Mouse (Mus musculus) hindbrain, embryonic 16.5 days (tissue): ENCODE results near the gene Prkci. TPM values are rescaled to one million over a fixed set of nuclear protein-coding genes. Genes with fewer than 3 reads are reported as not detected.

Experiments used
- ATAC-seq: fragments of 200-750 bp; cut with Nextera tagmentation; 2 replicates; pipeline ENCODE4 v1.8.0; 2017; ENCODE audit warnings: moderate TSS enrichment, moderate library complexity
- H3K27ac ChIP-seq: fragments of 300-500 bp; sonication (generic); 2 replicates; pipeline ENCODE4 v1.5.1; 2014; ENCODE audit warnings: low read depth, mild to moderate bottlenecking, control low read depth, low read length, moderate library complexity
- H3K27me3 ChIP-seq: fragments of 300-500 bp; sonication (generic); replicated peaks from 2 replicates; pipeline ENCODE4 v1.6.1; 2014; ENCODE audit warnings: low read length; ENCODE audit not compliant: control insufficient read depth, insufficient read depth
- H3K36me3 ChIP-seq: fragments of 300-500 bp; sonication (generic); 2 replicates; pipeline ENCODE4 v1.6.1; 2014; ENCODE audit warnings: mild to moderate bottlenecking, low read length, moderate library complexity, mixed read lengths; ENCODE audit not compliant: control insufficient read depth, insufficient read depth
- H3K4me1 ChIP-seq: fragments of 300-500 bp; sonication (generic); 2 replicates; pipeline ENCODE4 v1.6.1; 2014; ENCODE audit warnings: low read depth, low read length; ENCODE audit not compliant: control insufficient read depth, insufficient read depth
- H3K4me2 ChIP-seq: fragments of 300-500 bp; sonication (generic); 2 replicates; pipeline ENCODE4 v1.6.1; 2014; ENCODE audit warnings: mild to moderate bottlenecking, low read length, control low read depth, moderate library complexity
- H3K4me3 ChIP-seq: fragments of 300-500 bp; sonication (generic); 2 replicates; pipeline ENCODE4 v1.5.1; 2014; ENCODE audit warnings: mild to moderate bottlenecking, low read length, control low read depth, moderate library complexity
- H3K9ac ChIP-seq: fragments of 300-500 bp; sonication (generic); 2 replicates; pipeline ENCODE4 v1.6.1; 2014; ENCODE audit warnings: low read depth, mild to moderate bottlenecking, control low read depth, low read length, moderate library complexity
- H3K9me3 ChIP-seq: fragments of 300-500 bp; sonication (generic); 2 replicates; pipeline ENCODE4 v1.6.1; 2014; ENCODE audit warnings: mild to moderate bottlenecking, low read length, moderate library complexity; ENCODE audit not compliant: control insufficient read depth
- WGBS: fragments of 180-500 bp; shearing (Covaris S2); extraction: QIAGEN DNeasy Blood & Tissue Kit; methylation state at CpG from one replicate; pipeline ENCODE4 v1.1.7; 2014; 5-methylcytosine and 5-hydroxymethylcytosine counted together
- polyA plus RNA-seq: library from polyadenylated mRNA; unstranded; fragments of >200 nt; fragmentation: Nextera tagmentation; extraction: Ambion mirVana; gene quantifications from 2 replicates; pipeline ENCODE4 v1.2.1, GENCODE M21; 2015

The Prkci gene
- polyA plus RNA-seq, 1 experiment from 2014 or later: 25.3 TPM

DNA sequence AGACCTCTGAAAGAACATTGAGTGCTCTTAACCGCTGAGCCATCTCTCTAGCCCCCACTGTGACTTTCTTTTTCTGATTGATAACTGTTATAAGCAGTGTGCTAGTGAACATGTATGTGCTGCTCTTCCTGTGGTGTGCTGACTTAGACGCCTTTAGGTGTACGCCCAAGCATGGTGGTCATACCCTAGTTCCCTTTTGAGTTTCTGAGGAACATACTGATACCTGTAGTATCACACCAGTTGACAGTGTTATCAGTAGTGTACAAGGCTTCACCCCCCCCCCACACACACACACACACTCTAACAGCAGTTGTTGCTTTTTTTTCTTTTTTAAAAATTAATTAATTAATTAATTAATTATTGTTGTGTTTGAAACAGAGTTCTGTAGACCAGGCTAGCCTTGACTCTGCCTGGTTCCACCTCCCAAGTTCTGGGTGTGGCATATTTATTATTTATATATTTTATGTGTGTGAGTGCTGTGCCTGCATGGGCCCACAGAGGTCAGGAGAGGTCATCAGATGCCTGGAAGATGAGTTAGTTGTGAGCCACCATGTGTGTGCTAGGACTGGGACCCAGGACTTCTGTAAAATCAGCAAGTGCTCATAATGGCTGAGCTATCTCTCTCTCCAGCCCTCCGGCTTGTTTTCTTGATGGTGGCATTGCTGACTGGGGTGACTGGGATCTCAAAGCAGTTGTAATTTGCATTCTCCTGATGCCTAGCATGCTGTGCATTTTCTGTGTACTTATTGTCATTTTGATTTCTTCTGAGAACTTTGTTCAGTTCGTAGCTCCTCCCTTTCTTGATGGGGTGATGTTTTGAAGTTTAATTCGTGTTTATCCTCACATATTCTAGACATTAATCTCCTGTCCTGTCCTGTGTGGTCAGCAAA, 9.0 kb downstream of the Prkci start:
- WGBS: 68% methylated on average over 6 of the region's 6 CpGs
- no peaks in the 10 kb centered on the region for H3K9me3 ChIP-seq
- H3K9ac ChIP-seq: no peak overlapping the region
- no peak overlapping the region for H3K4me3 ChIP-seq
- H3K36me3 ChIP-seq: no peaks in the 10 kb centered on the region
- no peak; the same call in 1 of the 2 replicates for ATAC-seq
- H3K27ac ChIP-seq: no peak overlapping the region
- peaks cover 6% of the 10 kb centered on the region for H3K4me1 ChIP-seq
- no peak overlapping the region for H3K4me2 ChIP-seq
- no peaks in the 10 kb centered on the region for H3K27me3 ChIP-seq

DNA sequence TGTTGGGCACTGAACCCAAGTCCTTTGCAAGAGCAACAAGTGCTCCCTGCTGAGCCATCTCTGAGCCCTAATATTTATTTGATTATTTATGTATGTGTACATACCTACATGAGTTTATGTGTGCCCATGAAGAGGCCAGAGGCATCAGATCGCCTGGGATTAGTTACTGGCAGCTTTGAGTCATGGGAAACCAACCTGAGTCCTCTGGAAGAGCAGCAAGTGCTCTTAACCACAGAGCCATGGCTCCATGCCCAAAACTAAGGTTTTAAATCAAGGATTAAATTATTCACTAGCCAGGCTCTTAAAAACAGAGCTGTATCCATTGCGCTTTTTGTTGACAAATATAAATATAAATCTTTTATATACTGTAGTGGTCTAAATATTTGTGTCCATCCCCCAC, 18.8 kb downstream of the Prkci start:
- Histone ChIP-seq H3K9ac (no peak overlapping the region), H3K36me3 (no peaks in the 10 kb centered on the region), H3K27ac (no peak overlapping the region), H3K4me3 (no peak overlapping the region), H3K4me2 (no peak overlapping the region), H3K4me1 (peaks cover 2% of the 10 kb centered on the region), H3K27me3 (no peaks in the 10 kb centered on the region), H3K9me3 (no peaks in the 10 kb centered on the region)
- no peak for ATAC-seq
- WGBS: 90% methylated on average over 2 of the region's 2 CpGs

DNA sequence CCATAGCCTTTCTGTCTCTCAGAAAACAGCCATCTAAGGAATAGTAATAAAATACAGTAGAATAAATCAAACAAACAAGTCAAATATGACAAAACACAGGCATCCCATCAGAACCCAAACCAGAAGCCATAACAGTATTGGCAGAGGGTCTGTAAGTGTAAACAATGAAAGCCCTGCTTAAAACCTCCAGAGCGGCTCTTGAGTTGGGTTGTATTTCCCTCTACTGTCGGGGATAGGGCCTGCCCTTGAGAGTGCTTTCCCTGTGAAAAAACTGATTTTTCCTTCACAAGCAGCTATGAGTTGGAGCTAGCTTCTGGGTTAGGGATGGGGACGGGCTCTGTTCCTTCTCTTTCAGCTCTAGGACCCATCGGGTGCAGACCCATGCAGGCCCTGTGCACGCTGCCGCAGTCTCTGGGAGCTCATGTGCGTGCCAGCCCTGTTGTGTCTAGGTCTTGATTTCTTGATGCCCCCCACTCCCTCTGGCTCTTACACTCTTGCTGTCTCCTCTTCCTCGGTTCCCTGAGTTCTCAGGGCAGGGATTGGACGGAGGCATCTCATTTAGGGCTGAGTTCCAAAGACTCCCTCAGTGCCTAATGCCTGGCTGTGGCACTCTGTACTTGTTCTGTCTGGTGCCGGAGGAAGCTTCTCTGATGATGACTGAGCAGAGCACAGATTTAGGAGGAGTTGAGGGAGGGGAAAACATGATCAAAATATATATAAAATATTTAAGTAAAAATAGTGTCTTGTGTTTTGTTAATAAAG, 20.3 kb downstream of the Prkci start:
- Histone ChIP-seq H3K4me3 (no peak overlapping the region), H3K9me3 (no peaks in the 10 kb centered on the region), H3K4me2 (no peak overlapping the region), H3K4me1 (peaks cover 2% of the 10 kb centered on the region), H3K27me3 (no peaks in the 10 kb centered on the region), H3K36me3 (no peaks in the 10 kb centered on the region), H3K9ac (no peak overlapping the region), H3K27ac (peak overlapping the region; percentile 16; the same call in 1 of the 2 replicates)
- 69% methylated on average over 10 of the region's 10 CpGs for WGBS
- ATAC-seq: peak; percentile 35; the same call in 1 of the 2 replicates

DNA sequence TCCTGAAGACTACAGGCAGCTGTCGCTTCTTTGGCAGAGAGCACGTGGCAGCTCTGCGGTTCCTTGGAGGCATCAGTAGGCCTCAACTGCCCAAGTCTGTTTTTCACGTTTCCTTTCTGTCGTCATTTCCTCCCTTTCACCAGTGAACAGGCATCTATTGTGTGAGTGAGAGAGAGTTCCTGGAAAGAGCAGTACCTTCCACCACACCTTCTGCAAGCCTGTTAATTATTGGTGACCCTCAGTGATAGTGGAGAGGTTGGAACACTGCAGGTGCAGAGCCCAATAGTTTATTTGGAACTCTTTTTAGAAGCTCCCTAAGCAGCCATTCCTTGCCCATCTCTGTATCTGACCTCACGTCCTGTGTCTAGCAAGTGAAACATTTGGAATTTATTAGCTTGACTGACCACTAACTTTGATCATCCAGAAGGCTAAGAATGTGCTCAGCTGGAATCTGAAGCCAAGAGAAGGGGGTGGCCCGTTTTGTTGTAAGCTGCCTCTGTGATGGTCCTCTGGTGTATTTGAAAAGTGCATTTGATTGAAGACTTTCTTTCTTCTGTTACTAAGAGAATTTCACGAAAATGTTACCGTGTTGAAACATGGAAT, 21.1 kb downstream of the Prkci start:
- no peak overlapping the region for H3K27ac ChIP-seq
- no peaks in the 10 kb centered on the region for H3K27me3 ChIP-seq
- H3K9me3 ChIP-seq: no peaks in the 10 kb centered on the region
- peaks cover 2% of the 10 kb centered on the region for H3K4me1 ChIP-seq
- no peak overlapping the region for H3K9ac ChIP-seq
- H3K4me2 ChIP-seq: no peak overlapping the region
- H3K36me3 ChIP-seq: no peaks in the 10 kb centered on the region
- ATAC-seq: no peak
- no peak overlapping the region for H3K4me3 ChIP-seq
- WGBS: 39% methylated on average over 9 of the region's 9 CpGs

DNA sequence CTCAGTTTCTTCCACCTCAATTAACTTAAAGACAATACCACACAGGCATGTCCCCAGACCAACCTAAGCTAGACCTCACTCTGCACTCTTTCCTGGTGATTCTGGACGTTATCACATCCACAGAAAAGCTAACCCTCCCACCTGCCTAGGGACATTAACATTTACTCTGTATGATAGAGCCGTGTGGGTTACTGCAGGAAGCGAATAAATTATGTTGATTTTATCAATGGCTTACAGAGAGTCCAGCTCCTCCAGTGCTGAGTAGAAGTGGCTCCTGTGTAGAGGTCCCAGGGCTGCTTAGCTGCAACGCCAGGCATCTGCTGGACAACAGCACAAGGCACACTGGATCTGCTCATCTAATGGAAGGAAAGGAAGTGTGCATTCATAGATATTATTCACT, 22.1 kb downstream of the Prkci start:
- Histone ChIP-seq H3K4me2 (no peak overlapping the region), H3K27ac (no peak overlapping the region), H3K36me3 (no peaks in the 10 kb centered on the region), H3K9ac (no peak overlapping the region), H3K27me3 (no peaks in the 10 kb centered on the region), H3K4me3 (no peak overlapping the region), H3K4me1 (peaks cover 2% of the 10 kb centered on the region), H3K9me3 (no peaks in the 10 kb centered on the region)
- 39% methylated on average over 4 of the region's 4 CpGs for WGBS
- ATAC-seq: no peak

DNA sequence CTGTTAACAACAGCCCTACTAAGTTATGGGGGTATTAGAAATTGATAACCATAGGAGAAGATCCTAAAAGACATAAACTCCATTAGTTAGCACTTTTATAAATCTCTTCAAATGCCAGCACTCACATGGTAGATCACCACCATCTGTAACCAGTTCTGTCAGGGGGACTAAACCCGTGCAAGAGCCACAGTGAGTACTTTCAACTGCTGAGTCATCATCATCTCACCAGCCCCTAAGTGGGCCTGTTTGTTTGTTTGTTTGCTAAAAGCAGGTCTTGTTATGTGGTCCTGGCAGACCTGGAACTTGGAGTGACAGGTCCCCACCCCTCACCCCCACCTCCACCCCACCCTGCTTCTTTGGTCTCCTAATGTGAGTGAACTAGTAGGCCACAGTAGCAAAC, 23.7 kb downstream of the Prkci start:
- WGBS: 74% methylated on average over 1 of the region's 1 CpGs
- Histone ChIP-seq H3K4me1 (peaks cover 2% of the 10 kb centered on the region), H3K9ac (no peak overlapping the region), H3K27me3 (no peaks in the 10 kb centered on the region), H3K4me2 (no peak overlapping the region), H3K4me3 (no peak overlapping the region), H3K36me3 (no peaks in the 10 kb centered on the region), H3K9me3 (no peaks in the 10 kb centered on the region), H3K27ac (no peak overlapping the region)
- ATAC-seq: no peak

DNA sequence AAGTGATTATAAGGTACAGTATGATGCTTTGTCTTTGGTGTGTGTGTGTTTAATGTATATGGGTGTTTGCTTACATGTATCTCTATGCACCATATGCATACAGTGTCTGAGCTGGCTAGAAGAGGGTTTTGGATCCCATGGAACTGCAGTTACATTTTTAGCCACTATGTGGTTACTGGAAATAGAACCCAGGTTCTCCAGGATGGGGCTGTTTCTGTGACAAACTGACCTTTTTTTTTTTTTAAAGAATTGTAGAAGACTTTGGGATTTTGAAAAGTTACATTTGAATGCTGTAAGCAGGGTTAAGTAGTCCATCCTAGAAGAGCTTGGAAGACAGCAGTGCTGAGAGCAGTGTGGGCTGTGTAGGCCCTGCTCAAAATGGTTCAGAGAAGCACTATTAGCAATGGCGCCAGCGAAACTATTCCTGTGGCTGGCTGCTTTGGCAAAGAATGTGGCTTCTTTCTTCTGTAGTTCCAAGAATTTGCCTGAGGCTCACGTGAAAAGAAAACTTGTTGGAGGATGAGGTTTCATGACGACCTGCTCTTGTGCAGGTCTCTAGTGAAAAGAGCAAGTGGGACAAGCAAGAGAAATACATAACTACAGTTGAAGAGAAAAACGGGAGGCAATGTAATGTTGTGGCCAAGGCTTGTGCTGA, 24.4 kb downstream of the Prkci start:
- Histone ChIP-seq H3K9ac (no peak overlapping the region), H3K4me3 (no peak overlapping the region), H3K9me3 (no peaks in the 10 kb centered on the region), H3K27ac (no peak overlapping the region), H3K27me3 (no peaks in the 10 kb centered on the region), H3K36me3 (no peaks in the 10 kb centered on the region), H3K4me2 (no peak overlapping the region), H3K4me1 (peaks cover 2% of the 10 kb centered on the region)
- ATAC-seq: no peak
- 92% methylated on average over 5 of the region's 5 CpGs for WGBS

DNA sequence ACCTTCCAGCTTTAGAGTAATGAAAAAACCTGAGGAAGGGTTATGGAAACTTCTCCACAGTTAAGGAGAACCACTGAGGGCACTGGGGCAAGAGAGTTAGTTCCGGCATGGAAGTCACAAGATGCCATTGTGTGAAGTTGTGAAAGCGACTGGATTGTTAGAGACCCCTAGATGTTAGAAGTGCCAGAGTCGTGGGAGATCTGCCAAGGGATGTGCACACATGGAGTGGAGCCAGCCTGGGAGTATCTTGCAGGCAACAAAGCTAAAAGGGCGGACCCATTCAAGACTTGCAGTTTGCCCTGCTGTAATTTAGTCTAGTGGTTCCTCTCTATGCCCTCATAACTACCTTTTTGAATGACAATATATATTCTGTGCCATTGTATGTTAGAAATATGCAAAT, 25.1 kb downstream of the Prkci start:
- Histone ChIP-seq H3K27me3 (no peaks in the 10 kb centered on the region), H3K9me3 (no peaks in the 10 kb centered on the region), H3K36me3 (no peaks in the 10 kb centered on the region), H3K4me1 (peaks cover 2% of the 10 kb centered on the region), H3K4me3 (no peak overlapping the region), H3K27ac (no peak overlapping the region), H3K9ac (no peak overlapping the region), H3K4me2 (no peak overlapping the region)
- whole genome bisulfite sequencing: 69% methylated on average over 4 of the region's 4 CpGs
- no peak for ATAC-seq
